In genomic region chr19:45223413-45224285, GRCm38 (mm10) we compare ENCODE assay signal across 9 mouse cellular contexts. TPM values are rescaled to one million over a fixed set of nuclear protein-coding genes. Genes with fewer than 3 reads are reported as not detected.
A peak's percentile ranks its signal among the peaks of the same experiment; 100 is the strongest.
DNase-seq lines count a peak whose midpoint lies in the region; ATAC-seq and TF ChIP-seq lines count a peak whose summit lies in the region.
"Had no signal": no experiment of that assay in that cellular context is flagged by ENCODE, and none has a peak within 500 bp of the region (broad histone marks: within the 10 kb centered on the region; RNA-seq: fewer than 3 reads in every experiment).

No protein-coding gene starts in this region.

- 2% methylated on average over 49 of the region's 49 CpGs for WGBS in kidney, embryonic 15.5 days
- 3% methylated on average over 49 of the region's 49 CpGs for WGBS in heart, embryonic 15.5 days

- H3K27me3 ChIP-seq in kidney, embryonic 15.5 days: peaks cover 90% of the 10 kb centered on the region
- H3K27me3 ChIP-seq in heart, embryonic 15.5 days: peaks cover 85% of the 10 kb centered on the region

- no peak for DNase-seq in kidney, adult 8-10 months
- DNase-seq in neural tube, embryonic 10.5 days (ENCODE audit: extremely low spot score, low spot score): peak; percentile 74
- no peak for DNase-seq in thymus, postnatal 25 days
- no peak for DNase-seq in thymus, adult 18-20 months
- DNase-seq in lung, postnatal 10 days: no peak

- peak overlapping the region; percentile 29 for H3K4me3 ChIP-seq in kidney, embryonic 15.5 days (replicated peaks)
- peak overlapping the region; percentile 5; the same call in 1 of the 2 replicates for H3K4me3 ChIP-seq in bone marrow macrophage, adult 2 months (ENCODE audit: insufficient read depth, low read length)
- H3K4me3 ChIP-seq in heart, embryonic 15.5 days: peak overlapping the region; percentile 36

- no peaks in the 10 kb centered on the region for H3K36me3 ChIP-seq in kidney, embryonic 15.5 days
- H3K36me3 ChIP-seq in heart, embryonic 15.5 days: no peaks in the 10 kb centered on the region

- H3K4me1 ChIP-seq in kidney, embryonic 15.5 days: peaks cover 41% of the 10 kb centered on the region
- no peaks in the 10 kb centered on the region for H3K4me1 ChIP-seq in bone marrow macrophage, adult 2 months (ENCODE audit: control insufficient read depth, insufficient read depth, low read length)
- H3K4me1 ChIP-seq in heart, embryonic 15.5 days (replicated peaks): peaks cover 15% of the 10 kb centered on the region

- no peak overlapping the region for H3K27ac ChIP-seq in kidney, embryonic 15.5 days
- no peak overlapping the region for H3K27ac ChIP-seq in bone marrow macrophage, adult 2 months (ENCODE audit: insufficient read depth, low read depth, low read length)
- no peak overlapping the region for H3K27ac ChIP-seq in heart, embryonic 15.5 days

- no peaks in the 10 kb centered on the region for H3K9me3 ChIP-seq in kidney, embryonic 15.5 days (replicated peaks)
- no peaks in the 10 kb centered on the region for H3K9me3 ChIP-seq in heart, embryonic 15.5 days (replicated peaks)

- TF ChIP-seq POLR2A in bone marrow macrophage, adult 2 months (IDR thresholded peaks at IDR 0.05; ENCODE audit: borderline replicate concordance, low read depth, low read length): no peak

- peak overlapping the region; percentile 46 for H3K4me2 ChIP-seq in kidney, embryonic 15.5 days
- peak overlapping the region; percentile 57 for H3K4me2 ChIP-seq in heart, embryonic 15.5 days

- no peak overlapping the region for H3K9ac ChIP-seq in kidney, embryonic 15.5 days
- H3K9ac ChIP-seq in heart, embryonic 15.5 days: no peak overlapping the region

- TF ChIP-seq CTCF in bone marrow macrophage, adult 2 months (IDR thresholded peaks at IDR 0.05; ENCODE audit: low read depth, low read length): no peak

- ATAC-seq in kidney, embryonic 15.5 days (replicated peaks; ENCODE audit: low FRiP score): no peak
- ATAC-seq in heart, embryonic 15.5 days (replicated peaks; ENCODE audit: insufficient number of reproducible peaks, insufficient read depth, low FRiP score, low read depth): no peak

RNA-seq across cellular contexts. Expression of gene Lbx1, which starts 12.0 kb away (rescaled TPM):
- 0.06 and 0.14 TPM in 2 replicates for polyA plus RNA-seq in kidney, embryonic 15.5 days (2015; fragmentation: Nextera tagmentation; extraction: Ambion mirVana)
- polyA plus RNA-seq in bone marrow macrophage, adult 2 months (2012; ENCODE audit: insufficient read depth, insufficient read length, missing spikeins): not detected in 2 replicates
- polyA plus RNA-seq in heart, embryonic 15.5 days (2015; fragmentation: Nextera tagmentation; extraction: Ambion mirVana): not detected in 2 replicates
- polyA plus RNA-seq: testis, adult 2 months had no signal
